Mouse (Mus musculus): ENCODE measurements around the gene Pcnx2. TPM values are rescaled to one million over a fixed set of nuclear protein-coding genes. Genes with fewer than 3 reads are reported as not detected.

The Pcnx2 gene
- polyA plus RNA-seq, 1 experiment, result 0.45 TPM

- Histone ChIP-seq H3K4me1 (ENCODE audit: control insufficient read depth, insufficient read depth, low read length) (peaks cover 5% of the 10 kb centered on the region), H3K27ac (ENCODE audit: insufficient read depth, low read length) (no peak overlapping the region), H3K36me3 (ENCODE audit: control insufficient read depth, insufficient read depth, low read length, poor library complexity, severe bottlenecking) (no peaks in the 10 kb centered on the region), H3K27me3 (ENCODE audit: control insufficient read depth, insufficient read depth, low read length, poor library complexity, severe bottlenecking) (no peaks in the 10 kb centered on the region), H3K4me3 (ENCODE audit: low read depth, low read length) (no peak overlapping the region), H3K9me3 (replicated peaks; ENCODE audit: control insufficient read depth, insufficient read depth, low read length, poor library complexity, severe bottlenecking) (0 out of 2 replicates have a peak, but pooled peaks cover 3% of the 10 kb centered on the region), H3K9ac (ENCODE audit: low read depth, poor library complexity, severe bottlenecking) (no peak overlapping the region)
- no peak for TF ChIP-seq CTCF (IDR thresholded peaks at IDR 0.05; ENCODE audit: low read depth, low read length)
- no peak for TF ChIP-seq EP300 (IDR thresholded peaks at IDR 0.05; ENCODE audit: insufficient read depth, low read depth, low read length)
- no peak for TF ChIP-seq POLR2A (IDR thresholded peaks at IDR 0.05; ENCODE audit: insufficient read depth, low read length)
Measured at GRCm38 (mm10) chr8:125726143-125726542, 172.0 kb downstream of the Pcnx2 start.

- Histone ChIP-seq H3K27me3 (ENCODE audit: control insufficient read depth, insufficient read depth, low read length, poor library complexity, severe bottlenecking) (no peaks in the 10 kb centered on the region), H3K4me1 (ENCODE audit: control insufficient read depth, insufficient read depth, low read length) (peaks cover 5% of the 10 kb centered on the region), H3K9ac (ENCODE audit: low read depth, poor library complexity, severe bottlenecking) (no peak overlapping the region), H3K27ac (ENCODE audit: insufficient read depth, low read length) (no peak overlapping the region), H3K36me3 (ENCODE audit: control insufficient read depth, insufficient read depth, low read length, poor library complexity, severe bottlenecking) (no peaks in the 10 kb centered on the region), H3K4me3 (ENCODE audit: low read depth, low read length) (no peak overlapping the region), H3K9me3 (replicated peaks; ENCODE audit: control insufficient read depth, insufficient read depth, low read length, poor library complexity, severe bottlenecking) (0 out of 2 replicates have a peak, but pooled peaks cover 3% of the 10 kb centered on the region)
- no peak for TF ChIP-seq EP300 (IDR thresholded peaks at IDR 0.05; ENCODE audit: insufficient read depth, low read depth, low read length)
Measured at GRCm38 (mm10) chr8:125725037-125725820, 172.9 kb downstream of the Pcnx2 start.

- Histone ChIP-seq H3K9ac (ENCODE audit: low read depth, poor library complexity, severe bottlenecking) (no peak overlapping the region), H3K27me3 (ENCODE audit: control insufficient read depth, insufficient read depth, low read length, poor library complexity, severe bottlenecking) (no peaks in the 10 kb centered on the region), H3K4me3 (ENCODE audit: low read depth, low read length) (peak overlapping the region; percentile 18; the same call in 1 of the 2 replicates), H3K36me3 (ENCODE audit: control insufficient read depth, insufficient read depth, low read length, poor library complexity, severe bottlenecking) (no peaks in the 10 kb centered on the region), H3K9me3 (replicated peaks; ENCODE audit: control insufficient read depth, insufficient read depth, low read length, poor library complexity, severe bottlenecking) (0 out of 2 replicates have a peak, but pooled peaks cover 3% of the 10 kb centered on the region), H3K4me1 (ENCODE audit: control insufficient read depth, insufficient read depth, low read length) (peaks cover 5% of the 10 kb centered on the region), H3K27ac (ENCODE audit: insufficient read depth, low read length) (no peak overlapping the region; the same call in 1 of the 2 replicates)
- TF ChIP-seq POLR2A (IDR thresholded peaks at IDR 0.05; ENCODE audit: insufficient read depth, low read length) (no peak), EP300 (IDR thresholded peaks at IDR 0.05; ENCODE audit: insufficient read depth, low read depth, low read length) (no peak), CTCF (IDR thresholded peaks at IDR 0.05; ENCODE audit: low read depth, low read length) (no peak)
Measured at GRCm38 (mm10) chr8:125723437-125723836, 174.7 kb downstream of the Pcnx2 start.

GRCm38 (mm10) chr8:125722675-125723074 is 175.4 kb downstream of the Pcnx2 start:
- no peak for TF ChIP-seq POLR2A (IDR thresholded peaks at IDR 0.05; ENCODE audit: insufficient read depth, low read length)
- TF ChIP-seq EP300 (IDR thresholded peaks at IDR 0.05; ENCODE audit: insufficient read depth, low read depth, low read length), result no peak
- no peak for TF ChIP-seq CTCF (IDR thresholded peaks at IDR 0.05; ENCODE audit: low read depth, low read length)
- Histone ChIP-seq H3K4me3 (ENCODE audit: low read depth, low read length) (no peak overlapping the region), H3K27ac (ENCODE audit: insufficient read depth, low read length) (no peak overlapping the region), H3K36me3 (ENCODE audit: control insufficient read depth, insufficient read depth, low read length, poor library complexity, severe bottlenecking) (no peaks in the 10 kb centered on the region), H3K9ac (ENCODE audit: low read depth, poor library complexity, severe bottlenecking) (no peak overlapping the region), H3K27me3 (ENCODE audit: control insufficient read depth, insufficient read depth, low read length, poor library complexity, severe bottlenecking) (no peaks in the 10 kb centered on the region), H3K9me3 (replicated peaks; ENCODE audit: control insufficient read depth, insufficient read depth, low read length, poor library complexity, severe bottlenecking) (0 out of 2 replicates have a peak, but pooled peaks cover 3% of the 10 kb centered on the region), H3K4me1 (ENCODE audit: control insufficient read depth, insufficient read depth, low read length) (peaks cover 5% of the 10 kb centered on the region)

GRCm38 (mm10) chr8:125718914-125719313 is 179.2 kb downstream of the Pcnx2 start:
- TF ChIP-seq CTCF (IDR thresholded peaks at IDR 0.05; ENCODE audit: low read depth, low read length) (peak; percentile 67), POLR2A (IDR thresholded peaks at IDR 0.05; ENCODE audit: insufficient read depth, low read length) (no peak)
- Histone ChIP-seq H3K4me3 (ENCODE audit: low read depth, low read length) (no peak overlapping the region), H3K9me3 (replicated peaks; ENCODE audit: control insufficient read depth, insufficient read depth, low read length, poor library complexity, severe bottlenecking) (0 out of 2 replicates have a peak, but pooled peaks cover 3% of the 10 kb centered on the region), H3K27ac (ENCODE audit: insufficient read depth, low read length) (no peak overlapping the region), H3K36me3 (ENCODE audit: control insufficient read depth, insufficient read depth, low read length, poor library complexity, severe bottlenecking) (no peaks in the 10 kb centered on the region), H3K9ac (ENCODE audit: low read depth, poor library complexity, severe bottlenecking) (no peak overlapping the region), H3K4me1 (ENCODE audit: control insufficient read depth, insufficient read depth, low read length) (peaks cover 3% of the 10 kb centered on the region), H3K27me3 (ENCODE audit: control insufficient read depth, insufficient read depth, low read length, poor library complexity, severe bottlenecking) (no peaks in the 10 kb centered on the region)

GRCm38 (mm10) chr8:125716613-125717012 is 181.5 kb downstream of the Pcnx2 start:
- Histone ChIP-seq H3K9me3 (replicated peaks; ENCODE audit: control insufficient read depth, insufficient read depth, low read length, poor library complexity, severe bottlenecking) (no peaks in the 10 kb centered on the region), H3K4me1 (ENCODE audit: control insufficient read depth, insufficient read depth, low read length) (no peaks in the 10 kb centered on the region), H3K27me3 (ENCODE audit: control insufficient read depth, insufficient read depth, low read length, poor library complexity, severe bottlenecking) (no peaks in the 10 kb centered on the region), H3K27ac (ENCODE audit: insufficient read depth, low read length) (no peak overlapping the region), H3K4me3 (ENCODE audit: low read depth, low read length) (no peak overlapping the region), H3K9ac (ENCODE audit: low read depth, poor library complexity, severe bottlenecking) (no peak overlapping the region), H3K36me3 (ENCODE audit: control insufficient read depth, insufficient read depth, low read length, poor library complexity, severe bottlenecking) (no peaks in the 10 kb centered on the region)
- TF ChIP-seq CTCF (IDR thresholded peaks at IDR 0.05; ENCODE audit: low read depth, low read length) (no peak), POLR2A (IDR thresholded peaks at IDR 0.05; ENCODE audit: insufficient read depth, low read length) (no peak), EP300 (IDR thresholded peaks at IDR 0.05; ENCODE audit: insufficient read depth, low read depth, low read length) (no peak)

Data from ES-Bruce4 (cell line).